Mouse (Mus musculus) E14TG2a.4 (cell line): ENCODE measurements around the gene Gm21987.

Source experiments
- H3K27me3 ChIP-seq: 2 replicates; pipeline ENCODE4 v1.6.1; 2014; ENCODE audit warnings: low read length, control low read depth; ENCODE audit not compliant: insufficient read depth
- H3K36me3 ChIP-seq: 2 replicates; pipeline ENCODE4 v1.6.1; 2014; ENCODE audit warnings: low read length, control low read depth; ENCODE audit not compliant: insufficient read depth
- H3K4me1 ChIP-seq: replicated peaks from 2 replicates; pipeline ENCODE4 v1.6.1; 2014; ENCODE audit warnings: low read depth, low read length, control low read depth
- H3K4me3 ChIP-seq: replicated peaks from 2 replicates; pipeline ENCODE4 v1.5.1; 2014; ENCODE audit warnings: mild to moderate bottlenecking, low read length
- H3K9me3 ChIP-seq: 2 replicates; pipeline ENCODE4 v1.6.1; 2014; ENCODE audit warnings: low read length, control low read depth
- CTCF ChIP-seq: conservative IDR thresholded peaks from 2 replicates; pipeline ENCODE4 v1.5.1; 2014; ENCODE audit warnings: low read length
- NANOG ChIP-seq: IDR thresholded peaks from 2 replicates; pipeline ENCODE4 v1.6.1; 2014; ENCODE audit warnings: borderline replicate concordance, low read length, mixed read lengths
- POU5F1 ChIP-seq: IDR thresholded peaks from 2 replicates; pipeline ENCODE4 v1.6.1; 2014; ENCODE audit warnings: low read length, borderline replicate concordance

Gm21987 gene

GRCm38 (mm10) chr16:38390322-38390721, 43.5 kb downstream of the Gm21987 start:
- Histone ChIP-seq H3K36me3 (no peaks in the 10 kb centered on the region), H3K4me1 (peaks cover 19% of the 10 kb centered on the region), H3K9me3 (no peaks in the 10 kb centered on the region), H3K4me3 (no peak overlapping the region), H3K27me3 (peaks cover 4% of the 10 kb centered on the region; the same call in 1 of the 2 replicates)
- TF ChIP-seq CTCF (no peak), POU5F1 (no peak), NANOG (no peak)

GRCm38 (mm10) chr16:38392126-38392894, 45.5 kb downstream of the Gm21987 start:
- TF ChIP-seq CTCF (no peak), NANOG (no peak), POU5F1 (no peak)
- peaks cover 15% of the 10 kb centered on the region for H3K4me1 ChIP-seq
- peaks cover 4% of the 10 kb centered on the region; the same call in 1 of the 2 replicates for H3K27me3 ChIP-seq
- no peaks in the 10 kb centered on the region for H3K9me3 ChIP-seq
- H3K36me3 ChIP-seq: no peaks in the 10 kb centered on the region
- H3K4me3 ChIP-seq: peak overlapping the region; percentile 27; the same call in 1 of the 2 replicates

- no peak for TF ChIP-seq POU5F1
- TF ChIP-seq NANOG: no peak
- no peak for TF ChIP-seq CTCF
- no peak overlapping the region for H3K4me3 ChIP-seq
- peaks cover 28% of the 10 kb centered on the region for H3K4me1 ChIP-seq
- H3K27me3 ChIP-seq: peaks cover 4% of the 10 kb centered on the region; the same call in 1 of the 2 replicates
- H3K9me3 ChIP-seq: no peaks in the 10 kb centered on the region
- H3K36me3 ChIP-seq: no peaks in the 10 kb centered on the region
These were observed 47.4 kb downstream of the Gm21987 start for GRCm38 (mm10) chr16:38394191-38394618.

- Histone ChIP-seq H3K27me3 (peaks cover 4% of the 10 kb centered on the region; the same call in 1 of the 2 replicates), H3K4me3 (no peak overlapping the region), H3K36me3 (no peaks in the 10 kb centered on the region), H3K9me3 (no peaks in the 10 kb centered on the region), H3K4me1 (peaks cover 38% of the 10 kb centered on the region)
- TF ChIP-seq CTCF (no peak), NANOG (no peak), POU5F1 (no peak)
These were observed 48.4 kb downstream of the Gm21987 start for GRCm38 (mm10) chr16:38395060-38395730.

GRCm38 (mm10) chr16:38396155-38396554, 49.3 kb downstream of the Gm21987 start:
- H3K36me3 ChIP-seq: no peaks in the 10 kb centered on the region
- H3K27me3 ChIP-seq: 0 out of 2 replicates have a peak, but pooled peaks cover 4% of the 10 kb centered on the region
- H3K4me3 ChIP-seq: no peak overlapping the region
- TF ChIP-seq POU5F1: no peak
- TF ChIP-seq NANOG: no peak
- no peak for TF ChIP-seq CTCF
- no peaks in the 10 kb centered on the region for H3K9me3 ChIP-seq
- peaks cover 47% of the 10 kb centered on the region for H3K4me1 ChIP-seq

- TF ChIP-seq CTCF (no peak), NANOG (no peak), POU5F1 (no peak)
- no peak overlapping the region for H3K4me3 ChIP-seq
- no peaks in the 10 kb centered on the region for H3K36me3 ChIP-seq
- no peaks in the 10 kb centered on the region for H3K9me3 ChIP-seq
- H3K4me1 ChIP-seq: peaks cover 39% of the 10 kb centered on the region
- 0 out of 2 replicates have a peak, but pooled peaks cover 4% of the 10 kb centered on the region for H3K27me3 ChIP-seq
These were observed 51.4 kb downstream of the Gm21987 start for GRCm38 (mm10) chr16:38398266-38398665.

- H3K4me3 ChIP-seq: peak overlapping the region; percentile 62
- H3K9me3 ChIP-seq: no peaks in the 10 kb centered on the region
- H3K4me1 ChIP-seq: peaks cover 38% of the 10 kb centered on the region
- H3K27me3 ChIP-seq: 0 out of 2 replicates have a peak, but pooled peaks cover 3% of the 10 kb centered on the region
- H3K36me3 ChIP-seq: no peaks in the 10 kb centered on the region
- no peak for TF ChIP-seq CTCF
- no peak for TF ChIP-seq POU5F1
- no peak for TF ChIP-seq NANOG
These were observed 52.2 kb downstream of the Gm21987 start for GRCm38 (mm10) chr16:38399076-38399475.

GRCm38 (mm10) chr16:38399531-38400231, 52.8 kb downstream of the Gm21987 start:
- TF ChIP-seq CTCF (no peak), POU5F1 (no peak), NANOG (no peak)
- peak overlapping the region; percentile 62 for H3K4me3 ChIP-seq
- peaks cover 36% of the 10 kb centered on the region for H3K4me1 ChIP-seq
- H3K36me3 ChIP-seq: no peaks in the 10 kb centered on the region
- H3K27me3 ChIP-seq: no peaks in the 10 kb centered on the region
- no peaks in the 10 kb centered on the region for H3K9me3 ChIP-seq
